Mouse (Mus musculus) hindbrain, embryonic 16.5 days (tissue): ENCODE measurements around the gene Scgb1c1. TPM values are rescaled to one million over a fixed set of nuclear protein-coding genes. Genes with fewer than 3 reads are reported as not detected.
A peak's percentile ranks its signal among the peaks of the same experiment; 100 is the strongest.

Experiments
- ATAC-seq: fragments of 200-750 bp; cut with Nextera tagmentation; 2 replicates; pipeline ENCODE4 v1.8.0; 2017; ENCODE audit warnings: moderate TSS enrichment, moderate library complexity
- H3K27ac ChIP-seq: fragments of 300-500 bp; sonication (generic); 2 replicates; pipeline ENCODE4 v1.5.1; 2014; ENCODE audit warnings: low read depth, mild to moderate bottlenecking, control low read depth, low read length, moderate library complexity
- H3K27me3 ChIP-seq: fragments of 300-500 bp; sonication (generic); replicated peaks from 2 replicates; pipeline ENCODE4 v1.6.1; 2014; ENCODE audit warnings: low read length; ENCODE audit not compliant: control insufficient read depth, insufficient read depth
- H3K36me3 ChIP-seq: fragments of 300-500 bp; sonication (generic); 2 replicates; pipeline ENCODE4 v1.6.1; 2014; ENCODE audit warnings: mild to moderate bottlenecking, low read length, moderate library complexity, mixed read lengths; ENCODE audit not compliant: control insufficient read depth, insufficient read depth
- H3K4me1 ChIP-seq: fragments of 300-500 bp; sonication (generic); 2 replicates; pipeline ENCODE4 v1.6.1; 2014; ENCODE audit warnings: low read depth, low read length; ENCODE audit not compliant: control insufficient read depth, insufficient read depth
- H3K4me2 ChIP-seq: fragments of 300-500 bp; sonication (generic); 2 replicates; pipeline ENCODE4 v1.6.1; 2014; ENCODE audit warnings: mild to moderate bottlenecking, low read length, control low read depth, moderate library complexity
- H3K4me3 ChIP-seq: fragments of 300-500 bp; sonication (generic); 2 replicates; pipeline ENCODE4 v1.5.1; 2014; ENCODE audit warnings: mild to moderate bottlenecking, low read length, control low read depth, moderate library complexity
- H3K9ac ChIP-seq: fragments of 300-500 bp; sonication (generic); 2 replicates; pipeline ENCODE4 v1.6.1; 2014; ENCODE audit warnings: low read depth, mild to moderate bottlenecking, control low read depth, low read length, moderate library complexity
- H3K9me3 ChIP-seq: fragments of 300-500 bp; sonication (generic); 2 replicates; pipeline ENCODE4 v1.6.1; 2014; ENCODE audit warnings: mild to moderate bottlenecking, low read length, moderate library complexity; ENCODE audit not compliant: control insufficient read depth
- WGBS: fragments of 180-500 bp; shearing (Covaris S2); extraction: QIAGEN DNeasy Blood & Tissue Kit; methylation state at CpG from one replicate; pipeline ENCODE4 v1.1.7; 2014; 5-methylcytosine and 5-hydroxymethylcytosine counted together
- polyA plus RNA-seq: library from polyadenylated mRNA; unstranded; fragments of >200 nt; fragmentation: Nextera tagmentation; extraction: Ambion mirVana; gene quantifications from 2 replicates; pipeline ENCODE4 v1.2.1, GENCODE M21; 2015

Gene Scgb1c1
- polyA plus RNA-seq, 1 experiment from 2014 or later, result not detected

- Histone ChIP-seq H3K9me3 (no peaks in the 10 kb centered on the region), H3K4me1 (peaks cover 27% of the 10 kb centered on the region), H3K4me3 (no peak overlapping the region), H3K9ac (no peak overlapping the region), H3K27me3 (no peaks in the 10 kb centered on the region), H3K27ac (no peak overlapping the region), H3K36me3 (peaks cover 39% of the 10 kb centered on the region), H3K4me2 (no peak overlapping the region)
- 71% methylated on average over 6 of the region's 6 CpGs for WGBS
- ATAC-seq, result no peak
These were observed 14.7 kb downstream of the Scgb1c1 start for GRCm38 (mm10) chr7:140859997-140860396.

- Histone ChIP-seq H3K36me3 (peaks cover 39% of the 10 kb centered on the region), H3K4me3 (no peak overlapping the region), H3K4me2 (no peak overlapping the region), H3K4me1 (peaks cover 20% of the 10 kb centered on the region), H3K9ac (no peak overlapping the region; the same call in 1 of the 2 replicates), H3K9me3 (no peaks in the 10 kb centered on the region), H3K27me3 (no peaks in the 10 kb centered on the region), H3K27ac (no peak overlapping the region)
- no peak for ATAC-seq
- 82% methylated on average over 5 of the region's 5 CpGs for WGBS
These were observed 15.4 kb downstream of the Scgb1c1 start for GRCm38 (mm10) chr7:140860728-140861127.

GRCm38 (mm10) chr7:140864761-140865160, 19.4 kb downstream of the Scgb1c1 start:
- Histone ChIP-seq H3K27ac (no peak overlapping the region), H3K27me3 (no peaks in the 10 kb centered on the region), H3K36me3 (peaks cover 40% of the 10 kb centered on the region), H3K4me2 (no peak overlapping the region), H3K9ac (no peak overlapping the region; the same call in 1 of the 2 replicates), H3K4me1 (no peaks in the 10 kb centered on the region), H3K9me3 (no peaks in the 10 kb centered on the region), H3K4me3 (no peak overlapping the region)
- no peak; the same call in 1 of the 2 replicates for ATAC-seq
- WGBS, result 88% methylated on average over 12 of the region's 12 CpGs

- Histone ChIP-seq H3K4me2 (no peak overlapping the region), H3K27me3 (no peaks in the 10 kb centered on the region), H3K4me1 (no peaks in the 10 kb centered on the region), H3K36me3 (peaks cover 13% of the 10 kb centered on the region), H3K27ac (no peak overlapping the region), H3K4me3 (no peak overlapping the region), H3K9ac (no peak overlapping the region), H3K9me3 (no peaks in the 10 kb centered on the region)
- 92% methylated on average over 4 of the region's 4 CpGs for WGBS
- no peak for ATAC-seq
These were observed 28.9 kb downstream of the Scgb1c1 start for GRCm38 (mm10) chr7:140874224-140874623.

GRCm38 (mm10) chr7:140877364-140877763, 32.0 kb downstream of the Scgb1c1 start:
- H3K9ac ChIP-seq, result no peak overlapping the region
- no peak overlapping the region for H3K4me3 ChIP-seq
- H3K36me3 ChIP-seq, result peaks cover 11% of the 10 kb centered on the region; the same call in 1 of the 2 replicates
- H3K9me3 ChIP-seq, result no peaks in the 10 kb centered on the region
- ATAC-seq, result no peak
- H3K4me1 ChIP-seq, result peaks cover 3% of the 10 kb centered on the region
- H3K4me2 ChIP-seq, result no peak overlapping the region
- 93% methylated on average over 6 of the region's 6 CpGs for WGBS
- no peak overlapping the region for H3K27ac ChIP-seq
- no peaks in the 10 kb centered on the region for H3K27me3 ChIP-seq

- Histone ChIP-seq H3K9ac (no peak overlapping the region), H3K4me1 (peaks cover 13% of the 10 kb centered on the region), H3K4me3 (no peak overlapping the region), H3K27me3 (no peaks in the 10 kb centered on the region), H3K27ac (no peak overlapping the region), H3K9me3 (no peaks in the 10 kb centered on the region), H3K36me3 (peaks cover 11% of the 10 kb centered on the region; the same call in 1 of the 2 replicates), H3K4me2 (no peak overlapping the region)
- ATAC-seq, result no peak
- whole genome bisulfite sequencing, result 95% methylated on average over 7 of the region's 7 CpGs
These were observed 34.0 kb downstream of the Scgb1c1 start for GRCm38 (mm10) chr7:140879355-140879754.

DNA sequence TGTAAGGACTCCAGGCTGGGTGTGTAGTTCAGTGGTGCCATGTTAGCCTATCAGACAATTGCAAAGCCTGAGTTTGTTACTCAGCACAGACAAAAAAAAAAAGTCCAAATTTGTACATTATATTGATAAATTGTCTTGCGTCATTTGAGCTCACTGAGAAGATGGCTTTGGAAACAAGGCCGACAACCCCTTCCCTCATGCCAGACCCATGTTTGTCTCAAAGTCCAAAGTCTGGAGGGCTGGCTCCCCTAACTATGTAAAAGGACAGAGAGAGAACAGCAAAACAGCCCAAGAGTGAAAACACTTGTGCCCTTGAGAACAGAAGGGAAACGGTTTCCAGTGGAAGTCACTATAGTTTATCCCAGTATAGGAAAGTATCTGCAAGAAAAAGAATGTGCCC, 35.1 kb downstream of the Scgb1c1 start:
- H3K27ac ChIP-seq, result no peak overlapping the region
- H3K27me3 ChIP-seq, result no peaks in the 10 kb centered on the region
- WGBS, result 91% methylated on average over 3 of the region's 3 CpGs
- ATAC-seq, result no peak
- H3K36me3 ChIP-seq, result peaks cover 8% of the 10 kb centered on the region; the same call in 1 of the 2 replicates
- no peak overlapping the region; the same call in 1 of the 2 replicates for H3K4me2 ChIP-seq
- H3K4me1 ChIP-seq, result peaks cover 13% of the 10 kb centered on the region
- H3K9me3 ChIP-seq, result no peaks in the 10 kb centered on the region
- H3K4me3 ChIP-seq, result no peak overlapping the region
- no peak overlapping the region for H3K9ac ChIP-seq

DNA sequence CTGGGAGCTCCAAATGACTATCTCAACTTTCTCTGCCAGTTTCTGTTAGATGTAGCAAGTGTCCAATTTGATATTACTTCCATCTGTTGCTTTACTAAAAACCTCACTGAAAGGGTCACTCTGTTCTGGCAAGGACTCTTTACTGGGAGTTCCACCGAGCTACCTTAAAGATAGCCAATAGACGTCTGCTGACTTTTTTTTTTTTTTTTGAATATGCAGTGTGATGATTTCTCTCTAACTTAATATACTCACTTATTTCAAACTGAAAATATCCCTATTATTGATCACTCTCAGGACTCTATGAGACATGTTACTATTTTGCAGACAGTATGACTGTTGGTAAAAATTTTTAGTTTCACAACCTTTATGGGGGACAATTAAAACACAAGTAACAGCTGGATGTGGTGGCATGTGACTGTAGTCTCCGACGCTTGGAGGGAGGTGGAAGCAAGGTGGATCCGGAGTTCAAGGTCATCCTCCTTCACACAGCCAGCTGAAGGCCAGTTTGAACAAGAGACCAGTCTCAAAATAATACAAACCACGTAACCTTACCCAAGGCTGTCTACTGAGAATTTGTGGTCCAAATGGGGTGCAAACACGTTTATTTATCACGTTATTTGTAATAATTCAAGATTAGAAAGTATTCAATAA, 35.6 kb downstream of the Scgb1c1 start:
- 22% methylated on average over 8 of the region's 8 CpGs for WGBS
- Histone ChIP-seq H3K36me3 (peaks cover 7% of the 10 kb centered on the region; the same call in 1 of the 2 replicates), H3K9me3 (no peaks in the 10 kb centered on the region), H3K27ac (peak overlapping the region; percentile 74), H3K4me3 (peak overlapping the region; percentile 99), H3K9ac (peak overlapping the region; percentile 93), H3K4me2 (peak overlapping the region; percentile 79), H3K4me1 (peaks cover 13% of the 10 kb centered on the region), H3K27me3 (no peaks in the 10 kb centered on the region)
- no peak for ATAC-seq

- peak; percentile 96 for ATAC-seq
- Histone ChIP-seq H3K4me1 (peaks cover 13% of the 10 kb centered on the region), H3K9me3 (no peaks in the 10 kb centered on the region), H3K36me3 (peaks cover 8% of the 10 kb centered on the region; the same call in 1 of the 2 replicates), H3K9ac (peak within 1 kb of the TSS; percentile 93), H3K27me3 (no peaks in the 10 kb centered on the region), H3K4me3 (peak within 1 kb of the TSS; percentile 99), H3K4me2 (peak within 1 kb of the TSS; percentile 79), H3K27ac (peak within 1 kb of the TSS; percentile 74)
- under 1% methylated on average over 54 of the region's 59 CpGs for WGBS
These were observed 36.5 kb downstream of the Scgb1c1 start, which contains the start of the genes Psmd13 and Sirt3 for GRCm38 (mm10) chr7:140881696-140882468. Gene Psmd13 (plus strand): TSS chr7:140881968. Gene Sirt3 (minus strand): TSS chr7:140882309.
